ENCODE assay signal across 21 mouse cellular contexts in genomic region chr7:119835996-119836777, GRCm38 (mm10). TPM values are rescaled to one million over a fixed set of nuclear protein-coding genes. Genes with fewer than 3 reads are reported as not detected.
DNase-seq lines count a peak whose midpoint lies in the region; ATAC-seq and TF ChIP-seq lines count a peak whose summit lies in the region.
"Had no signal": no experiment of that assay in that cellular context is flagged by ENCODE, and none has a peak within 500 bp of the region (broad histone marks: within the 10 kb centered on the region; RNA-seq: fewer than 3 reads in every experiment).

No protein-coding gene starts in this region.

- no peak overlapping the region for H3K4me2 ChIP-seq in midbrain, embryonic 14.5 days (ENCODE audit: low read length)
- H3K4me2 ChIP-seq: embryonic facial prominence, embryonic 13.5 days; hindbrain, embryonic 15.5 days; limb, embryonic 13.5 days; liver, embryonic 15.5 days had no signal

- DNase-seq in testis, postnatal 14 days (ENCODE audit: low spot score) = no peak
- peak; percentile 8 for DNase-seq in NIH3T3 (ENCODE audit: low read depth)
- no peak for DNase-seq in cerebellum, adult 9-11 months
- DNase-seq in midbrain, embryonic 14.5 days = no peak
- no peak for DNase-seq in adrenal gland, postnatal 25 days
- DNase-seq: adrenal gland, postnatal 14 days; B cell, adult 2 months; cerebellum, adult 2 months; gastrocnemius, postnatal 14 days; kidney, adult 18-20 months; kidney, postnatal 10 days; right cerebral cortex, postnatal 25 days had no signal

- H3K9me3 ChIP-seq in midbrain, embryonic 14.5 days (ENCODE audit: control insufficient read depth, low read length) = no peaks in the 10 kb centered on the region
- H3K9me3 ChIP-seq: embryonic facial prominence, embryonic 13.5 days; hindbrain, embryonic 15.5 days; limb, embryonic 13.5 days; liver, embryonic 15.5 days; megakaryocyte, embryonic 14.5 days had no signal

- 98% methylated on average over 4 of the region's 4 CpGs for WGBS in midbrain, embryonic 14.5 days

- peak overlapping the region; percentile 85 for H3K27ac ChIP-seq in testis, adult 2 months (ENCODE audit: control insufficient read depth, insufficient read depth, low read depth, low read length)
- H3K27ac ChIP-seq in midbrain, embryonic 14.5 days (replicated peaks; ENCODE audit: low read depth, low read length) = no peak overlapping the region
- H3K27ac ChIP-seq: embryonic facial prominence, embryonic 13.5 days; hindbrain, embryonic 15.5 days; left cerebral cortex, adult 2 months; limb, embryonic 13.5 days; liver, embryonic 15.5 days had no signal

- no peak overlapping the region for H3K4me3 ChIP-seq in testis, adult 2 months (ENCODE audit: control insufficient read depth, low read depth, low read length)
- H3K4me3 ChIP-seq in midbrain, embryonic 14.5 days (replicated peaks; ENCODE audit: low read depth, low read length) = no peak overlapping the region
- H3K4me3 ChIP-seq: embryonic facial prominence, embryonic 13.5 days; hindbrain, embryonic 15.5 days; left cerebral cortex, adult 2 months; limb, embryonic 13.5 days; liver, embryonic 15.5 days; megakaryocyte, embryonic 14.5 days had no signal

- H3K36me3 ChIP-seq in testis, adult 2 months (ENCODE audit: control insufficient read depth, insufficient read depth, low read length) = peaks cover 2% of the 10 kb centered on the region
- H3K36me3 ChIP-seq in midbrain, embryonic 14.5 days (ENCODE audit: control insufficient read depth, insufficient read depth, low read length) = no peaks in the 10 kb centered on the region
- H3K36me3 ChIP-seq: hindbrain, embryonic 15.5 days had no signal

- H3K4me1 ChIP-seq in testis, adult 2 months (ENCODE audit: control insufficient read depth, insufficient read depth, low read length) = no peaks in the 10 kb centered on the region
- H3K4me1 ChIP-seq in midbrain, embryonic 14.5 days (ENCODE audit: control insufficient read depth, insufficient read depth, low read length) = no peaks in the 10 kb centered on the region
- H3K4me1 ChIP-seq: embryonic facial prominence, embryonic 13.5 days; hindbrain, embryonic 15.5 days; limb, embryonic 13.5 days; liver, embryonic 15.5 days; megakaryocyte, embryonic 14.5 days had no signal

- ATAC-seq in megakaryocyte, adult 5-6 weeks (ENCODE audit: poor library complexity, severe bottlenecking) = peak; percentile 83
- ATAC-seq in midbrain, embryonic 14.5 days (ENCODE audit: low FRiP score, low TSS enrichment) = no peak
- ATAC-seq: lung, postnatal 0 days had no signal

- H3K9ac ChIP-seq in midbrain, embryonic 14.5 days (replicated peaks; ENCODE audit: low read length) = no peak overlapping the region
- H3K9ac ChIP-seq: embryonic facial prominence, embryonic 13.5 days; hindbrain, embryonic 15.5 days; limb, embryonic 13.5 days; liver, embryonic 15.5 days had no signal

- TF ChIP-seq POLR2A in testis, adult 2 months (IDR thresholded peaks at IDR 0.05; ENCODE audit: control insufficient read depth, low read depth, low read length) = no peak

- H3K27me3 ChIP-seq in testis, adult 2 months (ENCODE audit: control insufficient read depth, insufficient read depth, low read length) = no peaks in the 10 kb centered on the region
- no peaks in the 10 kb centered on the region for H3K27me3 ChIP-seq in midbrain, embryonic 14.5 days (ENCODE audit: control insufficient read depth, insufficient read depth, low read length)
- H3K27me3 ChIP-seq: embryonic facial prominence, embryonic 13.5 days; hindbrain, embryonic 15.5 days; limb, embryonic 13.5 days; liver, embryonic 15.5 days; megakaryocyte, embryonic 14.5 days had no signal

- TF ChIP-seq CTCF in testis, adult 2 months (IDR thresholded peaks at IDR 0.05; ENCODE audit: control insufficient read depth, insufficient read depth, insufficient replicate concordance, low read depth, low read length) = no peak

RNA-seq across cellular contexts. Expression of gene Eri2, which starts 42.3 kb away (rescaled TPM):
- 2.1 and 3.1 TPM in 2 replicates for polyA plus RNA-seq in testis, adult 2 months (2012; rRNA removed)
- total RNA-seq in megakaryocyte, adult 5-6 weeks (2015) = 17.0 and 18.0 TPM in 2 replicates
- 7.6 and 10.2 TPM in 2 replicates for total RNA-seq in megakaryocyte, adult 5-6 weeks (2017)
- polyA plus RNA-seq in midbrain, embryonic 14.5 days (2014; fragmentation: Nextera tagmentation; extraction: Ambion mirVana) = 19.2 and 25.5 TPM in 2 replicates
- 7.3 and 7.8 TPM in 2 replicates for total RNA-seq in adrenal gland, postnatal 25 days (2021)

RNA-seq across cellular contexts. Expression of gene Rexo5, which starts 42.4 kb away (rescaled TPM):
- polyA plus RNA-seq in testis, adult 2 months (2012; rRNA removed) = 51.7 and 58.3 TPM in 2 replicates
- total RNA-seq in megakaryocyte, adult 5-6 weeks (2015) = 23.1 and 31.6 TPM in 2 replicates
- 24.5 and 38.9 TPM in 2 replicates for total RNA-seq in megakaryocyte, adult 5-6 weeks (2017)
- 9.4 and 11.6 TPM in 2 replicates for polyA plus RNA-seq in midbrain, embryonic 14.5 days (2014; fragmentation: Nextera tagmentation; extraction: Ambion mirVana)
- 8.6 and 9.4 TPM in 2 replicates for total RNA-seq in adrenal gland, postnatal 25 days (2021)

RNA-seq across cellular contexts. Expression of gene Lyrm1, which starts 59.5 kb away (rescaled TPM):
- polyA plus RNA-seq in testis, adult 2 months (2012; rRNA removed) = 27.0 and 31.4 TPM in 2 replicates
- total RNA-seq in megakaryocyte, adult 5-6 weeks (2015) = 7.9 and 11.0 TPM in 2 replicates
- 10.9 and 11.0 TPM in 2 replicates for total RNA-seq in megakaryocyte, adult 5-6 weeks (2017)
- polyA plus RNA-seq in midbrain, embryonic 14.5 days (2014; fragmentation: Nextera tagmentation; extraction: Ambion mirVana) = 22.8 and 23.7 TPM in 2 replicates
- total RNA-seq in adrenal gland, postnatal 25 days (2021) = 7.7 and 11.4 TPM in 2 replicates

RNA-seq across cellular contexts. Expression of gene Dcun1d3, which starts 59.9 kb away (rescaled TPM):
- polyA plus RNA-seq in testis, adult 2 months (2012; rRNA removed) = 66.1 and 70.0 TPM in 2 replicates
- 5.1 and 9.5 TPM in 2 replicates for total RNA-seq in megakaryocyte, adult 5-6 weeks (2015)
- total RNA-seq in megakaryocyte, adult 5-6 weeks (2017) = 8.7 and 10.9 TPM in 2 replicates
- 12.2 and 15.1 TPM in 2 replicates for polyA plus RNA-seq in midbrain, embryonic 14.5 days (2014; fragmentation: Nextera tagmentation; extraction: Ambion mirVana)
- 27.5 and 28.3 TPM in 2 replicates for total RNA-seq in adrenal gland, postnatal 25 days (2021)
